Mouse (Mus musculus): ENCODE measurements around the gene Fas.

Gene Fas

DNA sequence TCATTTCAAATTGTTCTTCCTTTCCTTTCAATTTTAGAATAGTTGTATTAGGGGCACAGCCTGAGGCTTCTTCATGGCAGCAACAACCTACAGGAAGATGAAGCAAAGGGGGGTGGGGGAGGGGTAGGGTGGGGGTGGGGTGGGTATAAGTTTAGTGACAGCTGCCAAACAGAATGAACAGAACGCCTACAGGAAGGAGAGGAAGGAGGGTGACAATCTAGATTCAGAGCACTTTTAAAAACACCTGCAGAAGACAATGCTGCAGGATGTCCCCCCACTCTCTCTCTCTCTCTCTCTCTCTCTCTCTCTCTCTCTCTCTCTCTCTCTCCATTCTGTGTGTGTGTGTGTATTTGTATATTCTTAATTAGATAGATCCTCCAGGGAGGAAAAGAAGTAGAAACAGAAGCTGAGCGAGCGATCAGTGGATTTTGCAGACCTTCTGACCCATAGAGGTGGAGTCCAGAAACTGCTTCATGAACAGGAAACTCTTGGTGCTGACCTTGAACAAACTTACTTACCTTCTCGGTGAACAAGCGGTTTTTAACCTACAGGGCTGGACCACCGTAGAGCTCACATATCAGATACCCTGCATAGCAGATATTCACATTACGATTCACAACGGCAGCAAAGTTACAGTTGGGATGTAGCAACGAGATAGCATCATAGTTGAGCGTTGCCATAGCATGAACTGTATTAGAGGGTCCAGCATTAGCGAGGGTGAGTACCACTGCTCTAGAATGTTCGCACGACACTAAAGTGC is 2.6 kb upstream of the Fas start:
- Histone ChIP-seq H3K36me3 (ENCODE audit: insufficient read depth, low read length) (no peaks in the 10 kb centered on the region), H3K27me3 (ENCODE audit: insufficient read depth, low read length) (peaks cover 34% of the 10 kb centered on the region), H3K4me1 (replicated peaks; ENCODE audit: low read depth, low read length) (peaks cover 12% of the 10 kb centered on the region), H3K9me3 (ENCODE audit: low read length) (no peaks in the 10 kb centered on the region), H3K4me3 (replicated peaks; ENCODE audit: low read length) (no peak overlapping the region)
- TF ChIP-seq CTCF (conservative IDR thresholded peaks at IDR 0.05; ENCODE audit: low read length) (no peak), POU5F1 (IDR thresholded peaks at IDR 0.05; ENCODE audit: borderline replicate concordance, low read length) (no peak), NANOG (IDR thresholded peaks at IDR 0.05; ENCODE audit: borderline replicate concordance, low read length) (no peak)

DNA sequence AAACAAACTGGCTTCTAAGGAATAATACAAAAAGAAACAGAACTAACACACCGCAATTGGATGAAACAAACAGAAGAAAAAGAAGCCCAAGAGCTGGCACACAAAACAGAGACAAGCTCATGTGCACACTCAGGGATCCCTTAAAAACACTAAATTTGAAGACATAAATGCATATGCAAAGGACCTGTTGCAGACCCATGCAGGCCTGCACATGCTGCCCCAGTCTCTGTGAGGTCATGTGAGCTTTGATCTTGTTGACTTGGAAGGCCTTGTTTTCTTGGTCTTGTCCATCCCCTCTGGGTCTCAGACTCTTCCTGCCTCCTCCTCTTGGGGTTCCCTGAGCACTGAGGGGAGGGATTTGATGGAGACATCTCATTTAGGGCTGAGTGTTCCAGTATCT is 1.8 kb upstream of the Fas start:
- TF ChIP-seq CTCF (conservative IDR thresholded peaks at IDR 0.05; ENCODE audit: low read length) (no peak), NANOG (IDR thresholded peaks at IDR 0.05; ENCODE audit: borderline replicate concordance, low read length) (no peak), POU5F1 (IDR thresholded peaks at IDR 0.05; ENCODE audit: borderline replicate concordance, low read length) (no peak)
- Histone ChIP-seq H3K4me1 (replicated peaks; ENCODE audit: low read depth, low read length) (peaks cover 12% of the 10 kb centered on the region), H3K36me3 (ENCODE audit: insufficient read depth, low read length) (no peaks in the 10 kb centered on the region), H3K4me3 (replicated peaks; ENCODE audit: low read length) (no peak overlapping the region), H3K27me3 (ENCODE audit: insufficient read depth, low read length) (peaks cover 39% of the 10 kb centered on the region), H3K9me3 (ENCODE audit: low read length) (no peaks in the 10 kb centered on the region)

DNA sequence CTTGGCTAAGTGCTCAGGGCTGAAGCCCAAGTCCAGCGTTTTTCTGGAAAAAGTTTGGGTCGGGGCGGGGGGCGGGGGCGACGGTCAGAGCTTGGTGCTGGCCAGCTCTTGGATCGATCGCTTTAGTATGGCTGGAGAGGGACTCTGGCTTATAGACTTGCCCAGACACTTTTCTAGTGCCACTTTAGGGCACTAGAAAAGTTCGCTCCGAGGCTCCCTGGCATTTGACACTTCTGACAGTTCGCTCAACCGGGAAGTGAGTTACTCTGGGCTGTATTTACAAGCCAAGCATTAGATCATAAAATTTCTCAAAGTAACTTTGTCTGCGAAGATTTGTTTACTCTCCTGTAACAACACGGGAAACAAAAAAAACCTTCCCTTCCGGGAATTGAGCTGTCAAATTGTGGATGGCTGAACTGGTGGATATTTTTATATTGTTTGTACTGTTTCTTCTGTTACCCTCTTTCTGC is 441 bp downstream of the Fas start:
- Histone ChIP-seq H3K4me1 (replicated peaks; ENCODE audit: low read depth, low read length) (peaks cover 12% of the 10 kb centered on the region), H3K27me3 (ENCODE audit: insufficient read depth, low read length) (peaks cover 40% of the 10 kb centered on the region), H3K9me3 (ENCODE audit: low read length) (no peaks in the 10 kb centered on the region), H3K4me3 (replicated peaks; ENCODE audit: low read length) (peak overlapping the region; percentile 67), H3K36me3 (ENCODE audit: insufficient read depth, low read length) (no peaks in the 10 kb centered on the region)
- TF ChIP-seq POU5F1 (IDR thresholded peaks at IDR 0.05; ENCODE audit: borderline replicate concordance, low read length) (no peak), CTCF (conservative IDR thresholded peaks at IDR 0.05; ENCODE audit: low read length) (no peak), NANOG (IDR thresholded peaks at IDR 0.05; ENCODE audit: borderline replicate concordance, low read length) (no peak)

DNA sequence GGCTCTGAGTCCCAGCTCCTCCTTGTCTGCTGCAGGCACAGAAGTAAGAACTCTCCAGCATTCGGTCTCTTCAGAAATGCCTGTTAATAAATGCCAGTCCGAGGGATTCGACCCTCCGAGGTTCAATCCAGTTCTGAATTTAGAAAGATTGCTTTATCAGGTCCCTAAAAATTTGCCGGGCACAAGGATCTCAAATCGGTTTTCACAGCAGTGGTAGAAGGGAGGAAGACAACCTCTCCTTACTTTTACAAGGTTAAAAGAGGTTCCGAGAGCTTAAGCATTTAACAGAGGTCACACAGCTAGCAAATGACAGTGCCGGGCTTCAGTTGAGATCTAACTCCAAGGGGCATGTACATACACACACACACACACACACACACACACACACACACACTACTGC is 913 bp downstream of the Fas start:
- peaks cover 40% of the 10 kb centered on the region for H3K27me3 ChIP-seq (ENCODE audit: insufficient read depth, low read length)
- H3K4me1 ChIP-seq (replicated peaks; ENCODE audit: low read depth, low read length), result peaks cover 12% of the 10 kb centered on the region
- H3K4me3 ChIP-seq (replicated peaks; ENCODE audit: low read length), result no peak overlapping the region
- no peaks in the 10 kb centered on the region for H3K36me3 ChIP-seq (ENCODE audit: insufficient read depth, low read length)
- TF ChIP-seq CTCF (conservative IDR thresholded peaks at IDR 0.05; ENCODE audit: low read length) (no peak), NANOG (IDR thresholded peaks at IDR 0.05; ENCODE audit: borderline replicate concordance, low read length) (no peak), POU5F1 (IDR thresholded peaks at IDR 0.05; ENCODE audit: borderline replicate concordance, low read length) (no peak)
- no peaks in the 10 kb centered on the region for H3K9me3 ChIP-seq (ENCODE audit: low read length)

DNA sequence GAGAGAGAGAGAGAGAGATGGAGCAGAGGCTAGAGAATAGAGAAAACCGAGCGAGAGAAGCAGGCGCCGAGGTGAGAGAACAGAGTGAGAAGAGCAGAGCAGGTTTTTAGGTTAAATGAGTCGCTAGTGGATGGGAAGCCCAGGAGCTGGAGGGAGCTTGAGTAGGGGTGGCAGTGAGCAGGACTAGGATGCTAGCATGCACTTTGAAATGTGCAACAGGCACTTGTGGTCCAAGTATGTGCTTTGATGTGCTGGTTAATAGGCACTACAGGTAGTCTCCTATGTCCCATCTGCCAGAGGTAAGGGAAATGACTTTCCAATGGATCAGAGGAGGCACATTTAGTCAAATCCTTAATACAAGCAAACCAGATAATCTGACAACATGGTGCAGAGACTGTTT is 1.5 kb downstream of the Fas start:
- H3K27me3 ChIP-seq (ENCODE audit: insufficient read depth, low read length), result peaks cover 40% of the 10 kb centered on the region
- TF ChIP-seq CTCF (conservative IDR thresholded peaks at IDR 0.05; ENCODE audit: low read length) (no peak), NANOG (IDR thresholded peaks at IDR 0.05; ENCODE audit: borderline replicate concordance, low read length) (no peak), POU5F1 (IDR thresholded peaks at IDR 0.05; ENCODE audit: borderline replicate concordance, low read length) (no peak)
- H3K4me3 ChIP-seq (replicated peaks; ENCODE audit: low read length), result no peak overlapping the region
- H3K9me3 ChIP-seq (ENCODE audit: low read length), result no peaks in the 10 kb centered on the region
- H3K4me1 ChIP-seq (replicated peaks; ENCODE audit: low read depth, low read length), result peaks cover 12% of the 10 kb centered on the region
- no peaks in the 10 kb centered on the region for H3K36me3 ChIP-seq (ENCODE audit: insufficient read depth, low read length)

DNA sequence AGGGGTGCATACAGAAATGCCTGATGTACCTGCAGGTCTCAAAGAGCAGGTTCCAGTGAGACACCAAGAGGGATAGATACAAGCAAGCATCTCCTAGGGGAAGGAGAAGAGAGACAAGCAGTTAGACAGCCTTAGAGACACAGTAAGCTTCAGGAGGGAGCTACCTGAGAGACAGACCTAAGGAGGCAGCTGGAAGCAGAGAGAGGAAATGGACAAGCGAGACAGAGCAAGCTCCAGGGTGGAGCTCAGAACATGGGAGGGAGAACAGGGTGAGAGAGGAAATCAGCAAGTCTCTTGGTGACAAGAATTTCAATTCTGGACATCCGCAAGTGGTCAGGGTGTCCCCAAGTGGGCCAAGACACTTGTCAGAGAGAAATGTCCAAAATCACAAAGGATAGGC is 2.2 kb downstream of the Fas start:
- Histone ChIP-seq H3K9me3 (ENCODE audit: low read length) (no peaks in the 10 kb centered on the region), H3K4me3 (replicated peaks; ENCODE audit: low read length) (no peak overlapping the region), H3K36me3 (ENCODE audit: insufficient read depth, low read length) (no peaks in the 10 kb centered on the region), H3K27me3 (ENCODE audit: insufficient read depth, low read length) (peaks cover 40% of the 10 kb centered on the region), H3K4me1 (replicated peaks; ENCODE audit: low read depth, low read length) (peaks cover 12% of the 10 kb centered on the region)
- TF ChIP-seq POU5F1 (IDR thresholded peaks at IDR 0.05; ENCODE audit: borderline replicate concordance, low read length), result no peak
- TF ChIP-seq NANOG (IDR thresholded peaks at IDR 0.05; ENCODE audit: borderline replicate concordance, low read length), result no peak
- TF ChIP-seq CTCF (conservative IDR thresholded peaks at IDR 0.05; ENCODE audit: low read length), result no peak

DNA sequence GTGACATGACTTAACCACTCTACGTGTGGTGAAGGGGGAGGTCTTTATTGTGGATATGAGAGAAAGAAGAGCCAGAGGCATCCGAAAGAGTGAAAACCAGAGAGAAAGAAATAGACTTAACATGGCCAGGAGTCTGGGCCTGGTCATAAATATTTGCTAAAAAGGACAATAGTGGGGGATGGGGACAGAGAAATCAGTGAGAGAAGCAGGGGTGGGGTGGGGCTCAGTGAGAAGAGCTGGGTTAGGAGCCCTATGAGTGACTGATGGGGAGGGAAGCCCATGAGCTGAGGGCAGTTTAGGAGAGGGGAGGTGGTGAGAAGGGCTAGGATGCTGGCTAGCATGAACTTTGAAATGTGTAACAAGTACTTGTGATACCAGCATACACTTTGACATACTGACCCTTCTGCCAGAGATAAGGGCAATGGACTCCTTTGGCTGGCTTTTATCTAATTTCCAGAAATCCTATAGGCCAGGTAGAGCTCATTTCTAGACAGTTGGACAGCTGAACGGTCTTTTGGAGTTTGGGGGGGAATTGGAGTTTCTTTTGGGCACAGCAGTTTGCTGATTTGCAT is 3.0 kb downstream of the Fas start:
- peaks cover 12% of the 10 kb centered on the region for H3K4me1 ChIP-seq (replicated peaks; ENCODE audit: low read depth, low read length)
- H3K4me3 ChIP-seq (replicated peaks; ENCODE audit: low read length), result no peak overlapping the region
- H3K36me3 ChIP-seq (ENCODE audit: insufficient read depth, low read length), result no peaks in the 10 kb centered on the region
- TF ChIP-seq POU5F1 (IDR thresholded peaks at IDR 0.05; ENCODE audit: borderline replicate concordance, low read length) (no peak), NANOG (IDR thresholded peaks at IDR 0.05; ENCODE audit: borderline replicate concordance, low read length) (no peak), CTCF (conservative IDR thresholded peaks at IDR 0.05; ENCODE audit: low read length) (no peak)
- no peaks in the 10 kb centered on the region for H3K9me3 ChIP-seq (ENCODE audit: low read length)
- peaks cover 40% of the 10 kb centered on the region for H3K27me3 ChIP-seq (ENCODE audit: insufficient read depth, low read length)

DNA sequence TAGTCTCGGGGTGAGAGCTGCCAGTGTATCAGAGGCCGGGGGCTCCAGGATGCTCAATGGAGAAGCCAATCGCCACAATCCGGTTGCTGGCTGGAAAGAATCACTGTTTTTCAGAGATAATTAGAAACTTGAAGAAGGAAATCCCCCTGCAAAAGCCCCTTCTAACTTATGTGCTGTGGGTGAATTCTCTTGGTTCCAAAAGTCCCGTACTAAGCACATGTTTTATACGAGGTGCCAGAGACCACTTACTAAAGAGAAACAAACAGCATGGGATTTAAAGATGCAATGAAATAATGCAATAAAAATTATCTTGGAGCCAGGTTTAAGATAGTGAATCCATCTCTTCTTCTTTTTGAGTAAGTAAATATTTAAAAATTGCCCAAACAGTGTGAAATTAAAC is 5.0 kb downstream of the Fas start:
- Histone ChIP-seq H3K9me3 (ENCODE audit: low read length) (no peaks in the 10 kb centered on the region), H3K36me3 (ENCODE audit: insufficient read depth, low read length) (no peaks in the 10 kb centered on the region), H3K27me3 (ENCODE audit: insufficient read depth, low read length) (peaks cover 28% of the 10 kb centered on the region), H3K4me3 (replicated peaks; ENCODE audit: low read length) (no peak overlapping the region), H3K4me1 (replicated peaks; ENCODE audit: low read depth, low read length) (peaks cover 6% of the 10 kb centered on the region)
- TF ChIP-seq POU5F1 (IDR thresholded peaks at IDR 0.05; ENCODE audit: borderline replicate concordance, low read length) (no peak), CTCF (conservative IDR thresholded peaks at IDR 0.05; ENCODE audit: low read length) (no peak), NANOG (IDR thresholded peaks at IDR 0.05; ENCODE audit: borderline replicate concordance, low read length) (no peak)

Data from E14TG2a.4 (cell line).